Mouse (Mus musculus) ES-Bruce4 (cell line): ENCODE data around the gene Mettl21c. TPM values are rescaled to one million over a fixed set of nuclear protein-coding genes. Genes with fewer than 3 reads are reported as not detected.

Source experiments
- H3K27ac ChIP-seq: 2 replicates; pipeline ENCODE4 v1.5.1; 2012; ENCODE audit warnings: low read length, inconsistent platforms; ENCODE audit not compliant: insufficient read depth
- H3K27me3 ChIP-seq: 2 replicates; pipeline ENCODE4 v1.6.1; 2012; ENCODE audit warnings: mild to moderate bottlenecking, low read length, inconsistent platforms; ENCODE audit not compliant: control insufficient read depth, poor library complexity, insufficient read depth, severe bottlenecking
- H3K36me3 ChIP-seq: 2 replicates; pipeline ENCODE4 v1.6.1; 2012; ENCODE audit warnings: inconsistent platforms, mild to moderate bottlenecking, low read length, moderate library complexity; ENCODE audit not compliant: control insufficient read depth, poor library complexity, insufficient read depth, severe bottlenecking
- H3K4me1 ChIP-seq: one replicate; pipeline ENCODE4 v1.8.1; 2011; ENCODE audit warnings: low read length; ENCODE audit not compliant: control insufficient read depth, insufficient read depth
- H3K4me3 ChIP-seq: 2 replicates; pipeline ENCODE4 v1.5.1; 2011; ENCODE audit warnings: low read depth, mild to moderate bottlenecking, low read length
- H3K9ac ChIP-seq: 2 replicates; pipeline ENCODE4 v1.6.1; 2012; ENCODE audit warnings: low read depth, mild to moderate bottlenecking, inconsistent platforms; ENCODE audit not compliant: poor library complexity, severe bottlenecking
- H3K9me3 ChIP-seq: replicated peaks from 2 replicates; pipeline ENCODE4 v1.6.1; 2012; ENCODE audit warnings: mild to moderate bottlenecking, low read length, inconsistent platforms; ENCODE audit not compliant: control insufficient read depth, poor library complexity, insufficient read depth, severe bottlenecking
- CTCF ChIP-seq: IDR thresholded peaks from one replicate; pipeline ENCODE4 v1.8.1; 2011; ENCODE audit warnings: low read depth, low read length
- EP300 ChIP-seq: IDR thresholded peaks from 2 replicates; pipeline ENCODE4 v1.6.1; 2011; ENCODE audit warnings: low read depth, low read length; ENCODE audit not compliant: insufficient read depth
- POLR2A ChIP-seq: IDR thresholded peaks from one replicate; pipeline ENCODE4 v1.8.1; 2011; ENCODE audit warnings: low read length; ENCODE audit not compliant: insufficient read depth
- polyA plus RNA-seq: library from polyadenylated mRNA; stranded (reverse); fragments of >200 nt; gene quantifications from 2 replicates; pipeline ENCODE4 v1.2.4, GENCODE M21; 2011; ENCODE audit warnings: low read depth; ENCODE audit not compliant: missing spikeins, insufficient read depth, insufficient read length

Gene Mettl21c
- polyA plus RNA-seq, 1 experiment: not detected

DNA sequence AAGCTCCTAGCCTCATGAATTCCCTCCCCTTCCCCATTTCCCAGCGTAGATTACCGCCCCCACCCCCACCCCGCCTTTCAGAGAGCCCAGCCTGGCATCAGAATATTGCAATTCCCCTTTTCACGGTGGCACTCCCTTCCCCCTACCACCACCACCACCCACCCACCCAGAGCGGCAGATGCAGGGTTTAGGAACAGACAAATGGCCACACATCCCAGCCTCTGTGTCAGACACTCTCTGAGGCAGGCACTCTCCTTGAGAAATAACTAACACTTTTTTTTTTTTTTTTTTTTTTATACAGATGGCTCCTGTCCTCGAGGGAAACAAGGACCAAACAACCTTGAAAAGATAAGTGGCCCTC, 22.7 kb upstream of the Mettl21c start:
- no peaks in the 10 kb centered on the region for H3K4me1 ChIP-seq
- no peaks in the 10 kb centered on the region for H3K9me3 ChIP-seq
- peak overlapping the region; percentile 59; the same call in 1 of the 2 replicates for H3K4me3 ChIP-seq
- no peak overlapping the region for H3K27ac ChIP-seq
- H3K9ac ChIP-seq: peak overlapping the region; percentile 28; the same call in 1 of the 2 replicates
- H3K36me3 ChIP-seq: no peaks in the 10 kb centered on the region
- TF ChIP-seq EP300 (no peak), POLR2A (no peak)
- H3K27me3 ChIP-seq: no peaks in the 10 kb centered on the region

DNA sequence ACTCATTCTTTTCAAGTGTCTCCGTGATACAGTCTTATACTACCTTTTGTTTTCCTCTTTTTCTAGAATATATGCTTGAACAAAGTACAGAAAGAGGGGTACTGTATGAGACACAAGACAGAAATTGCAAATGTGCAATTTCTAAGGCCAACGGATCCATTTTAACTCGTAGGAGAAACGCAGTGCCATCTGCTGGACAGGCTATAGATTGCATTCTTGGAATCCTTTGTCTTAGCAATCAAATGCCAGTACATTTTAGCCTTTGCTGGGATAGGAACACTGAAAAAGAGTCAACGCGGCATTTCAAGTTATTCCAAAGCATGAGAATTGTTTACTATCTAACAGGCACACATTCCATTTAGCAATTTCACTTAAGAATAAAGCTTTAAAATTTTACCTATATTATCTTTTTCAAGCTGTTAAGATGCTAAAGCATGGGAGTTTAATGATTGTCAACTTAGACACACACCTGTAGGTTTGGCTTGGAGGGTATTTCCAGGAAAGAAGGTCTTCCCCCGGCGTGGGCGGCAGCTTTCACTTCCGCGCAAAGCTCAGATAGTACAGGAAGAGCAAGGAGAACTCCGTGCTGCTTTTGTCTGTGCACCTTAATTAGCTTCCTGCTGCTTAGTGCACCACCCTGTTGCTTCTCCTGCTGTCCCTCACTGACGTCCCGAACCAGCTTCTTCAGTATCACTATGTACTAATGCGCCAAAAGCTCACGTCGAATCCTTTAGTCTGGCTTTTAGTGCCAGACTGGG, 22.1 kb upstream of the Mettl21c start:
- Histone ChIP-seq H3K27ac (no peak overlapping the region), H3K9ac (peak overlapping the region; percentile 28; the same call in 1 of the 2 replicates), H3K27me3 (no peaks in the 10 kb centered on the region), H3K4me1 (no peaks in the 10 kb centered on the region), H3K36me3 (no peaks in the 10 kb centered on the region), H3K4me3 (peak overlapping the region; percentile 59), H3K9me3 (no peaks in the 10 kb centered on the region)
- TF ChIP-seq CTCF: peak; percentile 27
- TF ChIP-seq POLR2A: no peak

DNA sequence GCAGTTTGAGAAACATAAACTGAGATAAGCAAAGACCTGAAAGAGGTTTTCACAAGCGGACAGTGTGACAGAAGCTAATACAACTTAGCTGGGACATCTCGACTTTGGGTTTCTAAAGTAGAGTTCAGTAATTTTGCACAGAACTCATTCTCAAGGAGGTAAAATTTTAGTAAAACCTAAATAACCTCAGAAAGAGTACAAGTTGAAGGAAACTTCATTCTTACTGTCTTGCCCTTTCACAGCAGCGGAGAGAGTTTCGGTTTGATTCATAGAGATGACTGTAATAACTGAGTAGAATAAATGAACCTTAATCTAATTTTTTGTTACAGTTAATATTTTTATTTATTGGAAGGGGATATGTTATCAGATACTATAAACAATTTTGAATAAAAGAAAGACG, 13.1 kb upstream of the Mettl21c start:
- H3K36me3 ChIP-seq: no peaks in the 10 kb centered on the region
- no peak overlapping the region for H3K4me3 ChIP-seq
- no peaks in the 10 kb centered on the region for H3K4me1 ChIP-seq
- no peak for TF ChIP-seq EP300
- TF ChIP-seq CTCF: no peak
- TF ChIP-seq POLR2A: no peak
- H3K27ac ChIP-seq: no peak overlapping the region
- no peak overlapping the region for H3K9ac ChIP-seq
- H3K9me3 ChIP-seq: no peaks in the 10 kb centered on the region
- H3K27me3 ChIP-seq: no peaks in the 10 kb centered on the region

DNA sequence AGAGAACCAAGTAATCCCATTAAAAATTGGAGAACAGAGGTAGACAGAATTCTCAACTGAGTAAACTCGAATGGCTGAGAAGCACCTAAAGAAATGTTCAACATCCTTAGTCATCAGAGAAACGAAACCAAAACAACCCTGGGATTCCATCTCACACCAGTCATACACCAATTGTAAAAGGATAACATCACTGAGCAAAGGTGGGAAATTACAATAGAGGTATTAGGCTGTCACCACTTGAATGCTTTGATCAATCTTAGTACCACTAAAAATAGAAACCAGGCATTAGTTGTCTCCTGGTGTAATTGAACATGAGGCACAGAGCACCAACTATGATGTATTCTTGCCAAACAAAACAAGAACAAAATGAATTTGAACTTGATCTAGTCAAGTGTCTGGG, 12.4 kb upstream of the Mettl21c start:
- no peak overlapping the region for H3K9ac ChIP-seq
- TF ChIP-seq EP300: no peak
- no peak for TF ChIP-seq CTCF

DNA sequence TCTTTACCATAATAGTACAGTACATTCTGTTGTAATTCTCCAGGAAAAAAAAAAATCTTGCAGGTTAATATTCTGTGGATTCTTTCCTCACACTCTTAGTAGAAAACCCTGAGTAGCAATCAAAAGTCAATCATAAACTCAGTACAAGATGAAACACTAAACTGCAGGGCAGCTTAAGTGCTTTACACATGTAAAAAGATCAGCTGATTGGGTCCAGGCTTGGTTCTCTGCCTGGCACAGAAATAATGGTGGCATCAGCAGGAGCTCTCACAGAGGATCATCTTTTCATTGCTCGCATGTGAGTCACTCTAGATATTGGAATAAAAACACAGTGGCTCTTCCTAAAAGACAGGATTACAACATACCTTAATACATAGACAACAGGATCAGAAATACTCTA, 7.8 kb upstream of the Mettl21c start:
- Histone ChIP-seq H3K9ac (no peak overlapping the region), H3K4me1 (no peaks in the 10 kb centered on the region)
- no peak for TF ChIP-seq EP300
- TF ChIP-seq POLR2A: no peak
- TF ChIP-seq CTCF: no peak

More for the DNA sequence above, 12.4 kb upstream of the Mettl21c start:
- no peaks in the 10 kb centered on the region for H3K36me3 ChIP-seq
- no peaks in the 10 kb centered on the region for H3K4me1 ChIP-seq
- no peak overlapping the region for H3K4me3 ChIP-seq
- H3K9me3 ChIP-seq: no peaks in the 10 kb centered on the region
- H3K27me3 ChIP-seq: no peaks in the 10 kb centered on the region
- no peak overlapping the region for H3K27ac ChIP-seq

DNA sequence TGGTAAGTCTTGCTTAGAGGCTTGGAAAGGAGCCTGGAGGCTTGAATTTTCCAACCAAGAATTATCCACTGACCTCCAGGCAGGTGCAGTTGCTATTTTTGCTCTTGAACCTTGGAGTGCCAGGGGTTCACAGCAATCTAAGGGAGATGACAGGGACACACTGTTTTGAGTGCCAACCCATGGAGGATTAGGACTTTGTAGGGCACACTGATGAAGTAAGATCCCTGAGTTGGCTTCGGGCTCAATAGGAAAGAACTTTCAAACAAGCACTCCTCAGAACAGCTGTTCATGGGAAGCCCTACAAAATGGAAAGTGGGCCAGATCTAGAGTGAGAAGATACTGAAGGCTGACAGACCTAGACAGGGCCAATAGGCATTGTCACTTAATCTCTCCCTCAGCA, 2.8 kb upstream of the Mettl21c start:
- TF ChIP-seq CTCF (no peak), EP300 (no peak), POLR2A (no peak)
- H3K4me1 ChIP-seq: no peaks in the 10 kb centered on the region

More for the DNA sequence above, 7.8 kb upstream of the Mettl21c start:
- no peaks in the 10 kb centered on the region for H3K27me3 ChIP-seq
- H3K9me3 ChIP-seq: no peaks in the 10 kb centered on the region
- H3K27ac ChIP-seq: no peak overlapping the region
- H3K4me3 ChIP-seq: no peak overlapping the region
- H3K36me3 ChIP-seq: no peaks in the 10 kb centered on the region

DNA sequence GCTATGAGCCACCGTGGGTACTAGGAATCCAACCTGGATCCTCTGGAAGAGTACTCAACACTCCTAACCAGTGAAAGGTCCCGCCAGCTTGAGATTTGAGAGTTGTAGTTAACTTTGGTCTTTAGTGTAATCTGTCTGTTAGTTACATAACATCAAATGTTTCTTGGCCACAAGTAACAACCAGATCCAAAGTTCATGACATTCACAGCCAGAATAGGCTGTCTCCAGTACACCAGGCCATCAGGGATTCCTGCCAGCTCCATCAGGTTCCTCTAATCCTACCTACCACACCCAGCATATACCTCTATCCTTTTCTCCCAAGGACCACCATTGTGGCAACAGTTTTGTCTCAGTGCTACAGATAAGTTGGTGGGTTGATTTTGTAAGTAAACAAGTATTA, 4.3 kb downstream of the Mettl21c start:
- no peak overlapping the region for H3K9ac ChIP-seq
- H3K4me1 ChIP-seq: no peaks in the 10 kb centered on the region

More for the DNA sequence above, 2.8 kb upstream of the Mettl21c start:
- no peak overlapping the region for H3K4me3 ChIP-seq
- no peak overlapping the region for H3K27ac ChIP-seq
- no peak overlapping the region for H3K9ac ChIP-seq
- H3K36me3 ChIP-seq: no peaks in the 10 kb centered on the region
- no peaks in the 10 kb centered on the region for H3K9me3 ChIP-seq
- H3K27me3 ChIP-seq: no peaks in the 10 kb centered on the region

More for the DNA sequence above, 4.3 kb downstream of the Mettl21c start:
- H3K36me3 ChIP-seq: no peaks in the 10 kb centered on the region
- H3K27me3 ChIP-seq: no peaks in the 10 kb centered on the region; the same call in 1 of the 2 replicates
- TF ChIP-seq EP300 (no peak), CTCF (no peak), POLR2A (no peak)
- H3K4me3 ChIP-seq: no peak overlapping the region
- H3K27ac ChIP-seq: no peak overlapping the region
- no peaks in the 10 kb centered on the region for H3K9me3 ChIP-seq
